Mouse (Mus musculus) hindbrain, embryonic 12.5 days (tissue): Measurements from ENCODE around the gene Csrp3. TPM values are rescaled to one million over a fixed set of nuclear protein-coding genes. Genes with fewer than 3 reads are reported as not detected.

Experiments used
- ATAC-seq: fragments of 200-750 bp; cut with Nextera tagmentation; 2 replicates; pipeline ENCODE4 v1.8.0; 2017; ENCODE audit warnings: moderate TSS enrichment; ENCODE audit not compliant: low FRiP score
- H3K27ac ChIP-seq: fragments of 300-500 bp; sonication (generic); 2 replicates; pipeline ENCODE4 v1.5.1; 2016; ENCODE audit warnings: mild to moderate bottlenecking
- H3K27me3 ChIP-seq: fragments of 300-500 bp; sonication (generic); 2 replicates; pipeline ENCODE4 v1.6.1; 2016; ENCODE audit warnings: mild to moderate bottlenecking
- H3K36me3 ChIP-seq: fragments of 300-500 bp; sonication (generic); 2 replicates; pipeline ENCODE4 v1.6.1; 2016; ENCODE audit warnings: mild to moderate bottlenecking
- H3K4me1 ChIP-seq: fragments of 300-500 bp; sonication (generic); 2 replicates; pipeline ENCODE4 v1.6.1; 2016
- H3K4me2 ChIP-seq: fragments of 300-500 bp; sonication (generic); replicated peaks from 2 replicates; pipeline ENCODE4 v1.6.1; 2016; ENCODE audit warnings: mild to moderate bottlenecking
- H3K4me3 ChIP-seq: fragments of 300-500 bp; sonication (generic); 2 replicates; pipeline ENCODE4 v1.5.1; 2016; ENCODE audit warnings: mild to moderate bottlenecking
- H3K9ac ChIP-seq: fragments of 300-500 bp; sonication (generic); 2 replicates; pipeline ENCODE4 v1.6.1; 2016; ENCODE audit warnings: mild to moderate bottlenecking, moderate library complexity
- H3K9me3 ChIP-seq: fragments of 300-500 bp; sonication (generic); replicated peaks from 2 replicates; pipeline ENCODE4 v1.6.1; 2016; ENCODE audit warnings: mild to moderate bottlenecking
- WGBS: fragments of 180-500 bp; shearing (Covaris S2); methylation state at CpG from one replicate; pipeline ENCODE4 v1.1.7; 2016; 5-methylcytosine and 5-hydroxymethylcytosine counted together
- polyA plus RNA-seq: library from polyadenylated mRNA; unstranded; fragments of >200 nt; fragmentation: Nextera tagmentation; extraction: Ambion mirVana; gene quantifications from 2 replicates; pipeline ENCODE4 v1.2.1, GENCODE M21; 2016

Gene Csrp3
- polyA plus RNA-seq, 1 experiment from 2014 or later: 1.0 TPM

- no peak for ATAC-seq
- no peaks in the 10 kb centered on the region for H3K27me3 ChIP-seq
- H3K36me3 ChIP-seq: peaks cover 23% of the 10 kb centered on the region
- H3K4me3 ChIP-seq: no peak overlapping the region
- no peak overlapping the region for H3K9ac ChIP-seq
- H3K4me1 ChIP-seq: no peaks in the 10 kb centered on the region
- H3K4me2 ChIP-seq: no peak overlapping the region
- H3K9me3 ChIP-seq: no peaks in the 10 kb centered on the region
- no peak overlapping the region for H3K27ac ChIP-seq
Observed at GRCm38 (mm10) chr7:48864199-48864598, 16.4 kb upstream of the Csrp3 start.

GRCm38 (mm10) chr7:48861796-48862195 is 14.0 kb upstream of the Csrp3 start:
- no peak for ATAC-seq
- Histone ChIP-seq H3K4me1 (no peaks in the 10 kb centered on the region), H3K27ac (no peak overlapping the region), H3K9me3 (no peaks in the 10 kb centered on the region), H3K27me3 (no peaks in the 10 kb centered on the region), H3K9ac (no peak overlapping the region), H3K4me2 (no peak overlapping the region), H3K4me3 (no peak overlapping the region), H3K36me3 (peaks cover 13% of the 10 kb centered on the region)
- 91% methylated on average over 4 of the region's 4 CpGs for WGBS

- Histone ChIP-seq H3K27me3 (no peaks in the 10 kb centered on the region), H3K9ac (no peak overlapping the region), H3K9me3 (no peaks in the 10 kb centered on the region), H3K27ac (no peak overlapping the region), H3K4me2 (no peak overlapping the region), H3K36me3 (peaks cover 8% of the 10 kb centered on the region), H3K4me3 (no peak overlapping the region), H3K4me1 (no peaks in the 10 kb centered on the region)
- no peak for ATAC-seq
- 75% methylated on average over 1 of the region's 1 CpGs for WGBS
Observed at GRCm38 (mm10) chr7:48860948-48861347, 13.1 kb upstream of the Csrp3 start.

- ATAC-seq: no peak
- Histone ChIP-seq H3K9me3 (no peaks in the 10 kb centered on the region), H3K36me3 (no peaks in the 10 kb centered on the region), H3K4me1 (no peaks in the 10 kb centered on the region), H3K4me2 (no peak overlapping the region), H3K4me3 (no peak overlapping the region), H3K27ac (no peak overlapping the region), H3K27me3 (no peaks in the 10 kb centered on the region), H3K9ac (no peak overlapping the region)
- 91% methylated on average over 4 of the region's 4 CpGs for WGBS
Observed at GRCm38 (mm10) chr7:48859362-48859761, 11.5 kb upstream of the Csrp3 start.

- no peak overlapping the region for H3K27ac ChIP-seq
- no peaks in the 10 kb centered on the region for H3K4me1 ChIP-seq
- H3K4me2 ChIP-seq: no peak overlapping the region
- no peak overlapping the region for H3K4me3 ChIP-seq
- 75% methylated on average over 1 of the region's 1 CpGs for WGBS
- H3K27me3 ChIP-seq: no peaks in the 10 kb centered on the region
- ATAC-seq: no peak
- H3K36me3 ChIP-seq: no peaks in the 10 kb centered on the region
- H3K9me3 ChIP-seq: no peaks in the 10 kb centered on the region
- no peak overlapping the region for H3K9ac ChIP-seq
Observed at GRCm38 (mm10) chr7:48858257-48858656, 10.4 kb upstream of the Csrp3 start.

GRCm38 (mm10) chr7:48855461-48855860 is 7.6 kb upstream of the Csrp3 start:
- ATAC-seq: no peak
- 95% methylated on average over 3 of the region's 3 CpGs for WGBS
- Histone ChIP-seq H3K9ac (no peak overlapping the region), H3K27me3 (peaks cover 3% of the 10 kb centered on the region; the same call in 1 of the 2 replicates), H3K27ac (no peak overlapping the region), H3K4me3 (no peak overlapping the region), H3K4me2 (no peak overlapping the region), H3K4me1 (no peaks in the 10 kb centered on the region), H3K36me3 (no peaks in the 10 kb centered on the region), H3K9me3 (no peaks in the 10 kb centered on the region)

- Histone ChIP-seq H3K36me3 (no peaks in the 10 kb centered on the region), H3K4me1 (no peaks in the 10 kb centered on the region), H3K27me3 (peaks cover 3% of the 10 kb centered on the region), H3K4me3 (no peak overlapping the region), H3K4me2 (no peak overlapping the region), H3K27ac (no peak overlapping the region), H3K9me3 (no peaks in the 10 kb centered on the region), H3K9ac (no peak overlapping the region)
- 84% methylated on average over 13 of the region's 13 CpGs for WGBS
- ATAC-seq: no peak
Observed at GRCm38 (mm10) chr7:48853496-48853895, 5.7 kb upstream of the Csrp3 start.

- WGBS: 60% methylated on average over 6 of the region's 6 CpGs
- no peak overlapping the region for H3K27ac ChIP-seq
Observed at GRCm38 (mm10) chr7:48851529-48852104, 3.8 kb upstream of the Csrp3 start.

GRCm38 (mm10) chr7:48846755-48847154 is 1.1 kb downstream of the Csrp3 start:
- no peaks in the 10 kb centered on the region for H3K9me3 ChIP-seq
- no peak overlapping the region for H3K4me3 ChIP-seq
- H3K27ac ChIP-seq: no peak overlapping the region
- no peak for ATAC-seq
- H3K36me3 ChIP-seq: no peaks in the 10 kb centered on the region
- H3K4me2 ChIP-seq: no peak overlapping the region
- 63% methylated on average over 6 of the region's 6 CpGs for WGBS
- H3K9ac ChIP-seq: no peak overlapping the region
- H3K27me3 ChIP-seq: peaks cover 61% of the 10 kb centered on the region
- no peaks in the 10 kb centered on the region; the same call in 1 of the 2 replicates for H3K4me1 ChIP-seq

More at GRCm38 (mm10) chr7:48851529-48852104, 3.8 kb upstream of the Csrp3 start:
- no peaks in the 10 kb centered on the region; the same call in 1 of the 2 replicates for H3K4me1 ChIP-seq
- H3K36me3 ChIP-seq: no peaks in the 10 kb centered on the region
- no peak overlapping the region for H3K4me2 ChIP-seq
- H3K27me3 ChIP-seq: peaks cover 14% of the 10 kb centered on the region
- no peaks in the 10 kb centered on the region for H3K9me3 ChIP-seq
- H3K9ac ChIP-seq: no peak overlapping the region
- no peak overlapping the region for H3K4me3 ChIP-seq
- ATAC-seq: no peak

GRCm38 (mm10) chr7:48845213-48845973 is 2.4 kb downstream of the Csrp3 start:
- WGBS: 80% methylated on average over 12 of the region's 12 CpGs
- H3K4me1 ChIP-seq: no peaks in the 10 kb centered on the region; the same call in 1 of the 2 replicates
- no peak overlapping the region for H3K4me2 ChIP-seq
- H3K9me3 ChIP-seq: no peaks in the 10 kb centered on the region
- H3K27me3 ChIP-seq: peaks cover 71% of the 10 kb centered on the region
- no peak overlapping the region for H3K4me3 ChIP-seq
- H3K36me3 ChIP-seq: no peaks in the 10 kb centered on the region
- no peak for ATAC-seq
- H3K9ac ChIP-seq: no peak overlapping the region
- H3K27ac ChIP-seq: no peak overlapping the region

- peaks cover 89% of the 10 kb centered on the region for H3K27me3 ChIP-seq
- no peak for ATAC-seq
- no peak overlapping the region for H3K9ac ChIP-seq
- no peaks in the 10 kb centered on the region for H3K36me3 ChIP-seq
- no peak overlapping the region for H3K27ac ChIP-seq
- no peak overlapping the region for H3K4me3 ChIP-seq
- WGBS: 88% methylated on average over 5 of the region's 5 CpGs
- H3K4me2 ChIP-seq: no peak overlapping the region
- no peaks in the 10 kb centered on the region for H3K9me3 ChIP-seq
- no peaks in the 10 kb centered on the region; the same call in 1 of the 2 replicates for H3K4me1 ChIP-seq
Observed at GRCm38 (mm10) chr7:48843541-48843940, 4.3 kb downstream of the Csrp3 start.

- no peaks in the 10 kb centered on the region for H3K9me3 ChIP-seq
Observed at GRCm38 (mm10) chr7:48842353-48842752, 5.5 kb downstream of the Csrp3 start.

GRCm38 (mm10) chr7:48841538-48841937 is 6.3 kb downstream of the Csrp3 start:
- Histone ChIP-seq H3K4me3 (no peak overlapping the region), H3K9ac (no peak overlapping the region), H3K27me3 (peaks cover 95% of the 10 kb centered on the region), H3K27ac (no peak overlapping the region), H3K36me3 (no peaks in the 10 kb centered on the region), H3K4me1 (no peaks in the 10 kb centered on the region), H3K4me2 (no peak overlapping the region), H3K9me3 (no peaks in the 10 kb centered on the region)
- WGBS: 76% methylated on average over 4 of the region's 4 CpGs
- no peak for ATAC-seq

More at GRCm38 (mm10) chr7:48842353-48842752, 5.5 kb downstream of the Csrp3 start:
- no peak overlapping the region for H3K4me2 ChIP-seq
- no peaks in the 10 kb centered on the region for H3K36me3 ChIP-seq
- peaks cover 96% of the 10 kb centered on the region for H3K27me3 ChIP-seq
- H3K27ac ChIP-seq: no peak overlapping the region
- no peak overlapping the region for H3K9ac ChIP-seq
- no peak overlapping the region for H3K4me3 ChIP-seq
- 76% methylated on average over 3 of the region's 3 CpGs for WGBS
- ATAC-seq: no peak
- H3K4me1 ChIP-seq: no peaks in the 10 kb centered on the region
